Mouse (Mus musculus) hindbrain, embryonic 15.5 days (tissue): ENCODE measurements around the gene Chaf1a. TPM values are rescaled to one million over a fixed set of nuclear protein-coding genes. Genes with fewer than 3 reads are reported as not detected.

Experiments used
- ATAC-seq: fragments of 200-750 bp; cut with Nextera tagmentation; 2 replicates; pipeline ENCODE4 v1.8.0; 2017; ENCODE audit warnings: low read depth, moderate number of reproducible peaks, moderate TSS enrichment; ENCODE audit not compliant: low FRiP score
- H3K27ac ChIP-seq: fragments of 300-500 bp; sonication (generic); replicated peaks from 2 replicates; pipeline ENCODE4 v1.5.1; 2015; ENCODE audit warnings: mild to moderate bottlenecking, inconsistent platforms
- H3K27me3 ChIP-seq: fragments of 300-500 bp; sonication (generic); 2 replicates; pipeline ENCODE4 v1.6.1; 2015; ENCODE audit warnings: control low read depth, inconsistent platforms
- H3K36me3 ChIP-seq: fragments of 300-500 bp; sonication (generic); 2 replicates; pipeline ENCODE4 v1.6.1; 2015; ENCODE audit warnings: control low read depth, inconsistent platforms
- H3K4me1 ChIP-seq: fragments of 300-500 bp; sonication (generic); replicated peaks from 2 replicates; pipeline ENCODE4 v1.6.1; 2015; ENCODE audit warnings: control low read depth, inconsistent platforms
- H3K4me2 ChIP-seq: fragments of 300-500 bp; sonication (generic); 2 replicates; pipeline ENCODE4 v1.6.1; 2015; ENCODE audit warnings: moderate library complexity, mild to moderate bottlenecking, inconsistent platforms
- H3K4me3 ChIP-seq: fragments of 300-500 bp; sonication (generic); 2 replicates; pipeline ENCODE4 v1.5.1; 2015; ENCODE audit warnings: mild to moderate bottlenecking, inconsistent platforms
- H3K9ac ChIP-seq: fragments of 300-500 bp; sonication (generic); 2 replicates; pipeline ENCODE4 v1.6.1; 2015; ENCODE audit warnings: inconsistent platforms
- H3K9me3 ChIP-seq: fragments of 300-500 bp; sonication (generic); 2 replicates; pipeline ENCODE4 v1.6.1; 2016; ENCODE audit warnings: control low read depth, inconsistent platforms
- WGBS: fragments of 180-500 bp; shearing (Covaris S2); methylation state at CpG from one replicate; pipeline ENCODE4 v1.1.7; 2015; 5-methylcytosine and 5-hydroxymethylcytosine counted together
- polyA plus RNA-seq: library from polyadenylated mRNA; unstranded; fragments of >200 nt; fragmentation: Nextera tagmentation; extraction: Ambion mirVana; gene quantifications from 2 replicates; pipeline ENCODE4 v1.2.1, GENCODE M21; 2015

Gene Chaf1a
- polyA plus RNA-seq, 1 experiment from 2014 or later, result 7.6 TPM

GRCm38 (mm10) chr17:56032127-56032733 is 8.0 kb upstream of the Chaf1a start:
- Histone ChIP-seq H3K27me3 (no peaks in the 10 kb centered on the region), H3K4me2 (no peak overlapping the region), H3K4me1 (peaks cover 53% of the 10 kb centered on the region), H3K4me3 (no peak overlapping the region), H3K27ac (no peak overlapping the region), H3K9ac (no peak overlapping the region), H3K36me3 (peaks cover 9% of the 10 kb centered on the region; the same call in 1 of the 2 replicates), H3K9me3 (no peaks in the 10 kb centered on the region)
- ATAC-seq, result no peak
- 78% methylated on average over 6 of the region's 6 CpGs for WGBS

- Histone ChIP-seq H3K4me2 (no peak overlapping the region), H3K36me3 (peaks cover 9% of the 10 kb centered on the region; the same call in 1 of the 2 replicates), H3K4me1 (peaks cover 53% of the 10 kb centered on the region), H3K27me3 (no peaks in the 10 kb centered on the region), H3K9ac (no peak overlapping the region), H3K9me3 (no peaks in the 10 kb centered on the region), H3K27ac (no peak overlapping the region), H3K4me3 (no peak overlapping the region)
- WGBS, result 78% methylated on average over 7 of the region's 7 CpGs
- no peak for ATAC-seq
Observed at GRCm38 (mm10) chr17:56032831-56033230, 7.4 kb upstream of the Chaf1a start.

GRCm38 (mm10) chr17:56034040-56034725 is 6.1 kb upstream of the Chaf1a start:
- Histone ChIP-seq H3K4me3 (no peak overlapping the region), H3K4me1 (peaks cover 50% of the 10 kb centered on the region), H3K9me3 (no peaks in the 10 kb centered on the region), H3K36me3 (peaks cover 6% of the 10 kb centered on the region; the same call in 1 of the 2 replicates), H3K9ac (no peak overlapping the region; the same call in 1 of the 2 replicates), H3K27ac (no peak overlapping the region), H3K4me2 (no peak overlapping the region), H3K27me3 (no peaks in the 10 kb centered on the region)
- WGBS, result 93% methylated on average over 7 of the region's 7 CpGs
- no peak for ATAC-seq

- no peaks in the 10 kb centered on the region for H3K27me3 ChIP-seq
- H3K4me1 ChIP-seq, result peaks cover 50% of the 10 kb centered on the region
- 87% methylated on average over 6 of the region's 6 CpGs for WGBS
- H3K27ac ChIP-seq, result no peak overlapping the region
- H3K9ac ChIP-seq, result no peak overlapping the region
- peaks cover 6% of the 10 kb centered on the region; the same call in 1 of the 2 replicates for H3K36me3 ChIP-seq
- no peak overlapping the region; the same call in 1 of the 2 replicates for H3K4me3 ChIP-seq
- ATAC-seq, result no peak
- H3K4me2 ChIP-seq, result peak overlapping the region; percentile 62; the same call in 1 of the 2 replicates
- H3K9me3 ChIP-seq, result no peaks in the 10 kb centered on the region
Observed at GRCm38 (mm10) chr17:56034726-56035100, 5.5 kb upstream of the Chaf1a start.

GRCm38 (mm10) chr17:56035216-56035615 is 5.0 kb upstream of the Chaf1a start:
- H3K4me1 ChIP-seq, result peaks cover 49% of the 10 kb centered on the region
- peak overlapping the region; percentile 99 for H3K4me3 ChIP-seq
- 84% methylated on average over 4 of the region's 4 CpGs for WGBS
- no peaks in the 10 kb centered on the region for H3K27me3 ChIP-seq
- ATAC-seq, result no peak
- peaks cover 6% of the 10 kb centered on the region; the same call in 1 of the 2 replicates for H3K36me3 ChIP-seq
- no peak overlapping the region for H3K27ac ChIP-seq
- H3K9me3 ChIP-seq, result no peaks in the 10 kb centered on the region
- H3K4me2 ChIP-seq, result peak overlapping the region; percentile 62
- H3K9ac ChIP-seq, result peak overlapping the region; percentile 98

GRCm38 (mm10) chr17:56036176-56036900 is 3.9 kb upstream of the Chaf1a start, which contains the start of gene Sh3gl1:
Gene Sh3gl1, minus strand, starts transcription at chr17:56036635.
- Histone ChIP-seq H3K27ac (peak within 1 kb of the TSS; percentile 91), H3K36me3 (peaks cover 6% of the 10 kb centered on the region; the same call in 1 of the 2 replicates), H3K4me1 (peaks cover 48% of the 10 kb centered on the region), H3K9me3 (no peaks in the 10 kb centered on the region), H3K27me3 (no peaks in the 10 kb centered on the region), H3K9ac (peak within 1 kb of the TSS; percentile 98), H3K4me3 (peak within 1 kb of the TSS; percentile 99), H3K4me2 (peak within 1 kb of the TSS; percentile 62)
- ATAC-seq, result peak; percentile 91
- under 1% methylated on average over 74 of the region's 74 CpGs for WGBS

- peak overlapping the region; percentile 3; the same call in 1 of the 2 replicates for H3K9ac ChIP-seq
- H3K27ac ChIP-seq, result no peak overlapping the region; the same call in 1 of the 2 replicates
- H3K4me2 ChIP-seq, result peak overlapping the region; percentile 62
- peaks cover 6% of the 10 kb centered on the region; the same call in 1 of the 2 replicates for H3K36me3 ChIP-seq
- ATAC-seq, result peak; percentile 19
- H3K27me3 ChIP-seq, result no peaks in the 10 kb centered on the region
- H3K4me3 ChIP-seq, result peak overlapping the region; percentile 99
- 36% methylated on average over 13 of the region's 13 CpGs for WGBS
- H3K4me1 ChIP-seq, result peaks cover 48% of the 10 kb centered on the region
- H3K9me3 ChIP-seq, result no peaks in the 10 kb centered on the region
Observed at GRCm38 (mm10) chr17:56036901-56037287, 3.3 kb upstream of the Chaf1a start.

- 88% methylated on average over 8 of the region's 8 CpGs for WGBS
- no peaks in the 10 kb centered on the region for H3K9me3 ChIP-seq
- peaks cover 3% of the 10 kb centered on the region; the same call in 1 of the 2 replicates for H3K36me3 ChIP-seq
- H3K27me3 ChIP-seq, result no peaks in the 10 kb centered on the region
- H3K27ac ChIP-seq, result no peak overlapping the region
- no peak overlapping the region for H3K4me2 ChIP-seq
- H3K4me3 ChIP-seq, result no peak overlapping the region
- peaks cover 34% of the 10 kb centered on the region for H3K4me1 ChIP-seq
- ATAC-seq, result no peak
- no peak overlapping the region for H3K9ac ChIP-seq
Observed at GRCm38 (mm10) chr17:56038583-56039261, 1.5 kb upstream of the Chaf1a start.

- H3K4me3 ChIP-seq, result peak overlapping the region; percentile 77; the same call in 1 of the 2 replicates
- no peaks in the 10 kb centered on the region for H3K36me3 ChIP-seq
- no peak overlapping the region for H3K9ac ChIP-seq
- H3K27me3 ChIP-seq, result no peaks in the 10 kb centered on the region
- H3K27ac ChIP-seq, result peak overlapping the region; percentile 79; the same call in 1 of the 2 replicates
- peak overlapping the region; percentile 92 for H3K4me2 ChIP-seq
- no peaks in the 10 kb centered on the region for H3K9me3 ChIP-seq
- 86% methylated on average over 4 of the region's 4 CpGs for WGBS
- peaks cover 29% of the 10 kb centered on the region for H3K4me1 ChIP-seq
- no peak for ATAC-seq
Observed at GRCm38 (mm10) chr17:56039345-56039744, 894 bp upstream of the Chaf1a start.

GRCm38 (mm10) chr17:56040857-56041163 is 571 bp downstream of the Chaf1a start:
- H3K27ac ChIP-seq, result no peak overlapping the region

GRCm38 (mm10) chr17:56051369-56051768 is 11.1 kb downstream of the Chaf1a start:
- Histone ChIP-seq H3K27me3 (no peaks in the 10 kb centered on the region), H3K9ac (no peak overlapping the region), H3K27ac (no peak overlapping the region), H3K4me1 (no peaks in the 10 kb centered on the region), H3K9me3 (no peaks in the 10 kb centered on the region), H3K4me2 (no peak overlapping the region), H3K4me3 (no peak overlapping the region), H3K36me3 (peaks cover 5% of the 10 kb centered on the region; the same call in 1 of the 2 replicates)
- WGBS, result 96% methylated on average over 5 of the region's 5 CpGs
- no peak for ATAC-seq

More at GRCm38 (mm10) chr17:56040857-56041163, 571 bp downstream of the Chaf1a start:
- peak overlapping the region; percentile 61 for H3K9ac ChIP-seq
- peak overlapping the region; percentile 92 for H3K4me2 ChIP-seq
- no peaks in the 10 kb centered on the region for H3K27me3 ChIP-seq
- peaks cover 14% of the 10 kb centered on the region for H3K4me1 ChIP-seq
- WGBS, result 2% methylated on average over 12 of the region's 12 CpGs
- no peak for ATAC-seq
- H3K36me3 ChIP-seq, result no peaks in the 10 kb centered on the region
- no peaks in the 10 kb centered on the region for H3K9me3 ChIP-seq
- peak overlapping the region; percentile 77 for H3K4me3 ChIP-seq
